Mouse (Mus musculus) gastrocnemius, postnatal 14 days (tissue): Measurements from ENCODE around the gene Enpp1. TPM values are rescaled to one million over a fixed set of nuclear protein-coding genes. Genes with fewer than 3 reads are reported as not detected.

Experiments
- total RNA-seq, 2 experiments: library from RNA; stranded (reverse); gene quantifications; 2 replicates each; pipeline ENCODE4 v1.2.3; 2021

Enpp1 gene
- total RNA-seq, 2 experiments from 2014 or later: 5.9 to 6.4 TPM

Other genes with a start within 250 kb of the Enpp1 start
- 10 to 100 TPM; 20.2 to 57.0 TPM for gene Ccn2, start 116.7 kb downstream of the Enpp1 start, total RNA-seq
- gene Enpp3, start 130.7 kb upstream of the Enpp1 start, total RNA-seq: 1 to 10 TPM; 5.5 to 7.5 TPM
- 1 to 10 TPM; 7.4 to 8.4 TPM for gene Med23, start 157.8 kb upstream of the Enpp1 start, total RNA-seq
- under 1 TPM in 1 of 2 experiments, not detected in 1; 0.23 TPM for gene Arg1, start 215.3 kb upstream of the Enpp1 start, total RNA-seq